Mouse (Mus musculus): ENCODE results near the gene Rnf114.

Gene Rnf114

GRCm38 (mm10) chr2:167536320-167536945 lies 44.0 kb downstream of the Rnf114 start:
- in situ Hi-C loops (cut with MboI; ENCODE audit: unreplicated experiment in 2 of 2): no loop called here

GRCm38 (mm10) chr2:167537476-167538297 lies 45.2 kb downstream of the Rnf114 start, which contains the start of gene Snai1:
Gene Snai1 (plus strand): TSS chr2:167538195.
- in situ Hi-C loops (cut with MboI; ENCODE audit: unreplicated experiment in 2 of 2): no loop called here

- in situ Hi-C loops (cut with MboI; ENCODE audit: unreplicated experiment in 2 of 2): no loop called here
Measured at GRCm38 (mm10) chr2:167538671-167539306, 46.3 kb downstream of the Rnf114 start.

- in situ Hi-C loops (cut with MboI; ENCODE audit: unreplicated experiment in 2 of 2): no loop called here
Measured at GRCm38 (mm10) chr2:167539536-167540476, 47.4 kb downstream of the Rnf114 start.

GRCm38 (mm10) chr2:167540477-167541110 lies 48.1 kb downstream of the Rnf114 start:
- in situ Hi-C loops (cut with MboI; ENCODE audit: unreplicated experiment in 2 of 2): no loop called here

GRCm38 (mm10) chr2:167541324-167541723 lies 48.9 kb downstream of the Rnf114 start:
- in situ Hi-C loops (cut with MboI; ENCODE audit: unreplicated experiment in 2 of 2): no loop called here

- in situ Hi-C loops (cut with MboI; ENCODE audit: unreplicated experiment in 2 of 2): no loop called here
Measured at GRCm38 (mm10) chr2:167541761-167542160, 49.3 kb downstream of the Rnf114 start.

GRCm38 (mm10) chr2:167542361-167542760 lies 49.9 kb downstream of the Rnf114 start:
- in situ Hi-C loops (cut with MboI; ENCODE audit: unreplicated experiment in 2 of 2): no loop called here

GRCm38 (mm10) chr2:167543121-167544003 lies 50.9 kb downstream of the Rnf114 start:
- in situ Hi-C loops (cut with MboI; ENCODE audit: unreplicated experiment in 2 of 2): no loop called here

- in situ Hi-C loops (cut with MboI; ENCODE audit: unreplicated experiment in 2 of 2): no loop called here
Measured at GRCm38 (mm10) chr2:167544004-167544356, 51.5 kb downstream of the Rnf114 start.

- in situ Hi-C loops (cut with MboI; ENCODE audit: unreplicated experiment in 2 of 2): no loop called here
Measured at GRCm38 (mm10) chr2:167544456-167544855, 52.0 kb downstream of the Rnf114 start.

- in situ Hi-C loops (cut with MboI; ENCODE audit: unreplicated experiment in 2 of 2): no loop called here
Measured at GRCm38 (mm10) chr2:167546447-167547195, 54.2 kb downstream of the Rnf114 start.

GRCm38 (mm10) chr2:167547444-167547843 lies 55.0 kb downstream of the Rnf114 start:
- in situ Hi-C loops (cut with MboI; ENCODE audit: unreplicated experiment in 2 of 2): no loop called here

- in situ Hi-C loops (cut with MboI; ENCODE audit: unreplicated experiment in 2 of 2): no loop called here
Measured at GRCm38 (mm10) chr2:167548961-167549360, 56.5 kb downstream of the Rnf114 start.

GRCm38 (mm10) chr2:167550341-167550854 lies 58.0 kb downstream of the Rnf114 start:
- in situ Hi-C loops (cut with MboI; ENCODE audit: unreplicated experiment in 2 of 2): no loop called here

GRCm38 (mm10) chr2:167551342-167551920 lies 59.0 kb downstream of the Rnf114 start:
- in situ Hi-C loops (cut with MboI; ENCODE audit: unreplicated experiment in 2 of 2): no loop called here

- in situ Hi-C loops (cut with MboI; ENCODE audit: unreplicated experiment in 2 of 2): no loop called here
Measured at GRCm38 (mm10) chr2:167552292-167552691, 59.8 kb downstream of the Rnf114 start.

GRCm38 (mm10) chr2:167552927-167553402 lies 60.5 kb downstream of the Rnf114 start:
- in situ Hi-C loops (cut with MboI; ENCODE audit: unreplicated experiment in 2 of 2): no loop called here
